Mouse (Mus musculus): Measurements from ENCODE around the gene Nptn. TPM values are rescaled to one million over a fixed set of nuclear protein-coding genes. Genes with fewer than 3 reads are reported as not detected.

Nptn gene
- polyA plus RNA-seq, 1 experiment from 2014 or later: 119 TPM

- 86% methylated on average over 2 of the region's 2 CpGs for WGBS
- no peaks in the 10 kb centered on the region for H3K27me3 ChIP-seq (replicated peaks)
These were observed 116.4 kb downstream of the Nptn start for GRCm38 (mm10) chr9:58698486-58698885.

DNA sequence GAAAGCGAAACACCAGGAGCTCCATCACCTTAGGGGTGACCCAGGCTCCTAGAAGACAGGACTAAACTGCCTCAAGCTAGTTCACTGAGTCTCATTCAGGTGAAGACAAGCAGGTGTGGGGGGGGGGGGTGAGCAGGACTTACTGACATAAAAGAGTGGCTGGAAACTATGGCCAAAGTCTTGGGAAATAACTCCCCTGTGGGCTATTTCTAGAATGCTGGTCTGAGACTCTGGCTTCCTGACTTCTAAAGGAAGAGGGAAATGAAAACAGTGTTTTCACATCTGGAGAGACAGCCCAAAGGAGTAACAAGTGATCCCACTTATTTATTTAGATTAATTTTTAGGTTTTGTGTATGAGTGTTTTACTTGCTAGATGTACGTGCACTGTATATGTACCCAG is 119.7 kb downstream of the Nptn start:
- 83% methylated on average over 2 of the region's 2 CpGs for WGBS
- H3K9me3 ChIP-seq: no peaks in the 10 kb centered on the region
- ATAC-seq (ENCODE audit: extremely low read depth, insufficient number of reproducible peaks, low FRiP score, low TSS enrichment): no peak

More at GRCm38 (mm10) chr9:58698486-58698885, 116.4 kb downstream of the Nptn start:
- ATAC-seq (ENCODE audit: extremely low read depth, insufficient number of reproducible peaks, low FRiP score, low TSS enrichment): no peak
- peaks cover 10% of the 10 kb centered on the region; the same call in 1 of the 2 replicates for H3K9me3 ChIP-seq
- H3K9ac ChIP-seq: no peak overlapping the region
- no peak overlapping the region for H3K4me2 ChIP-seq
- no peaks in the 10 kb centered on the region for H3K36me3 ChIP-seq
- H3K27ac ChIP-seq (replicated peaks): no peak overlapping the region
- H3K4me3 ChIP-seq: no peak overlapping the region
- 0 out of 2 replicates have a peak, but pooled peaks cover 4% of the 10 kb centered on the region for H3K4me1 ChIP-seq

DNA sequence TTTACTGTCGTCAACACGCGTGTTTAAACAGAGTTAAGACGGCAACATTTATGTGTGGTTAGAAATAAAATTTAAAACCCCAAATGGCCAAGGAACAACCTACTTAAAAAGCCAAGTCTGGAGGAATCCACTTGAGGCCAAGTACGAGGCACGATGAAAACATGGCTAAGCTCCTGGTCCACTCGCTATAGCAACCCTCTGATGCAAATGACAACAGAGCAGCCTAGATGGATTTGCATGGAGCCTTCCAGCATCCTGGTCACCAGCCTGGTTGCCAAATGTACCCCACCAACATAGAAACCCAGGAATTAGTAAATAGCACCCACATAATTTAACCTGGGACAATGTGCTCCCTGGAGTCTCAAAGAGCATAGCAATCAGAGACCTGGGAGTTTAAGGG is 121.7 kb downstream of the Nptn start:
- Histone ChIP-seq H3K4me2 (no peak overlapping the region), H3K9ac (no peak overlapping the region), H3K27ac (replicated peaks) (no peak overlapping the region), H3K4me1 (0 out of 2 replicates have a peak, but pooled peaks cover 4% of the 10 kb centered on the region), H3K4me3 (no peak overlapping the region), H3K27me3 (replicated peaks) (no peaks in the 10 kb centered on the region), H3K36me3 (no peaks in the 10 kb centered on the region), H3K9me3 (no peaks in the 10 kb centered on the region)
- WGBS: 83% methylated on average over 7 of the region's 7 CpGs
- no peak for ATAC-seq (ENCODE audit: extremely low read depth, insufficient number of reproducible peaks, low FRiP score, low TSS enrichment)

More for the DNA sequence above, 119.7 kb downstream of the Nptn start:
- H3K9ac ChIP-seq: no peak overlapping the region
- 0 out of 2 replicates have a peak, but pooled peaks cover 4% of the 10 kb centered on the region for H3K4me1 ChIP-seq
- H3K27ac ChIP-seq (replicated peaks): no peak overlapping the region
- no peaks in the 10 kb centered on the region for H3K27me3 ChIP-seq (replicated peaks)
- H3K36me3 ChIP-seq: no peaks in the 10 kb centered on the region
- H3K4me3 ChIP-seq: no peak overlapping the region
- no peak overlapping the region for H3K4me2 ChIP-seq

DNA sequence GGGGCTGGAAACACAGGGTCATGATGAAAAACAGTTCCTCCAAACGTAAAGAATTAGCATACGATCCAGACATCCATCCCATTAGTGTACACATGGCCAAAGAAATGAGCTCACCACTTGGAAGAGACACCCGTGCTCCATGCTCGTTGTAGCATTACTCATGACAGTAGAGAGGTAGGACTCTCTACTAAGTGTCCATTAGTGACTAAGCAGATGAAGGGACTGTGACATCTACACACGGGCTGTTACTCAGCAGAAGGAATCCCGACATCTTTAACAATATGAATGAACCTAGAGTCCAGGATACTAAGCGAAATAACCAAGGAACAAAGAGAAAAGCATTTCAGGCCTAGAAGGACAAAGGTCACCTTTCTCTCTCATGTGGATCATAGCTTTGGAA is 124.0 kb downstream of the Nptn start:
- H3K4me2 ChIP-seq: no peak overlapping the region
- H3K36me3 ChIP-seq: no peaks in the 10 kb centered on the region
- no peak overlapping the region for H3K9ac ChIP-seq
- no peaks in the 10 kb centered on the region for H3K27me3 ChIP-seq (replicated peaks)
- H3K4me1 ChIP-seq: 0 out of 2 replicates have a peak, but pooled peaks cover 4% of the 10 kb centered on the region
- WGBS: 75% methylated on average over 7 of the region's 7 CpGs
- no peaks in the 10 kb centered on the region for H3K9me3 ChIP-seq
- H3K4me3 ChIP-seq: no peak overlapping the region
- no peak overlapping the region for H3K27ac ChIP-seq (replicated peaks)
- no peak for ATAC-seq (ENCODE audit: extremely low read depth, insufficient number of reproducible peaks, low FRiP score, low TSS enrichment)

Other genes starting within 250 kb of the Nptn start
- not detected in 2 replicates for gene Tbc1d21, start 211.8 kb upstream of the Nptn start, polyA plus RNA-seq (2015; fragmentation: Nextera tagmentation; extraction: Ambion mirVana)
- gene Insyn1, start 93.6 kb upstream of the Nptn start, polyA plus RNA-seq (2015; fragmentation: Nextera tagmentation; extraction: Ambion mirVana): 0.74 and 1.1 TPM in 2 replicates
- gene Cd276, start 26.8 kb upstream of the Nptn start, polyA plus RNA-seq (2015; fragmentation: Nextera tagmentation; extraction: Ambion mirVana): 32.1 and 34.1 TPM in 2 replicates
- 8.4 and 9.9 TPM in 2 replicates for gene Rec114, start 161.7 kb downstream of the Nptn start, polyA plus RNA-seq (2015; fragmentation: Nextera tagmentation; extraction: Ambion mirVana)
- gene Hcn4, start 241.2 kb downstream of the Nptn start, polyA plus RNA-seq (2015; fragmentation: Nextera tagmentation; extraction: Ambion mirVana): 1.3 and 1.8 TPM in 2 replicates

Data from heart, embryonic 13.5 days (tissue).